Mouse (Mus musculus) erythroblast, embryonic 14.5 days (primary cell): ENCODE results near the gene Zc3h7b.

Source experiments
- GATA1 ChIP-seq: IDR thresholded peaks from 2 replicates; pipeline ENCODE4 v1.6.1; 2012; ENCODE audit warnings: low read length, inconsistent platforms, mixed read lengths
- TAL1 ChIP-seq: IDR thresholded peaks from 3 replicates; pipeline ENCODE4 v1.6.1; 2012; ENCODE audit warnings: low read length, inconsistent platforms, mixed read lengths

DNA sequence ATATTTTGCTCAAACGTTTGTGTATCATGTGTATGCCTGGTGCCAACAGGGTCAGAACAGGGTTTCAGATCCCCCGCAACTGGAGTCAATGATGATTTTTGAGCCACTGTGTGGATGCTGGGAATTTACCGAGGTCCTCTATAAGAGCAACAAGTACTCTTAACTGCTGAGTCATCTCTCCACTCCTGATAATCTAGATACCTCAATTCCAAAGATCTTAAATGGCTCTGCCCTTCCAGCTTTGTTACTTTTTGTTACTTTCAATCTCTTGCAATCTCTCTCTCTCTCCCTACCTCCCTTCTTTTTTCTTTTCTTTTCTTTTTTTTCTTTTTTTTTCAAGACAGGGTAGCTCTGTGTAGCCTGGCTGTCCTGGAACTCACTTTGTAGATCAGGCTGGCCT, 9.8 kb upstream of the Zc3h7b start:
- TF ChIP-seq TAL1, result no peak
- TF ChIP-seq GATA1, result no peak
